Mouse (Mus musculus) adrenal gland, postnatal 10 days (tissue): ENCODE data around the gene 9030624G23Rik. TPM values are rescaled to one million over a fixed set of nuclear protein-coding genes. Genes with fewer than 3 reads are reported as not detected.
"Not testable (repeated sequence)": the region's sequence is repeated elsewhere in the genome, so short reads cannot be mapped to it uniquely, and the experiment has no call there.

Experiments used
- DNase-seq: peaks from one replicate; pipeline ENCODE4 v3.0.0; 2021; ENCODE audit warnings: mixed read lengths
- long read RNA-seq, 2 experiments: library from polyadenylated mRNA; stranded (forward); transcript quantifications; one replicate each; pipeline ENCODE4 v2.0.0; 2021
- total RNA-seq, 2 experiments: library from RNA; stranded (reverse); gene quantifications; 2 replicates each; pipeline ENCODE4 v1.2.3; 2021

9030624G23Rik gene
- total RNA-seq = 1 to 10 TPM; 1.1 to 2.2 TPM
- long read RNA-seq, experiment 1, partial matches to known transcripts = 0 of 1 reads
- long read RNA-seq, experiment 1, other reads (novel, unspliced or antisense) = 1 of 1 reads
- long read RNA-seq, experiment 2, partial matches to known transcripts = 1 of 2 reads
- long read RNA-seq, experiment 2, other reads (novel, unspliced or antisense) = 0 of 2 reads

DNA sequence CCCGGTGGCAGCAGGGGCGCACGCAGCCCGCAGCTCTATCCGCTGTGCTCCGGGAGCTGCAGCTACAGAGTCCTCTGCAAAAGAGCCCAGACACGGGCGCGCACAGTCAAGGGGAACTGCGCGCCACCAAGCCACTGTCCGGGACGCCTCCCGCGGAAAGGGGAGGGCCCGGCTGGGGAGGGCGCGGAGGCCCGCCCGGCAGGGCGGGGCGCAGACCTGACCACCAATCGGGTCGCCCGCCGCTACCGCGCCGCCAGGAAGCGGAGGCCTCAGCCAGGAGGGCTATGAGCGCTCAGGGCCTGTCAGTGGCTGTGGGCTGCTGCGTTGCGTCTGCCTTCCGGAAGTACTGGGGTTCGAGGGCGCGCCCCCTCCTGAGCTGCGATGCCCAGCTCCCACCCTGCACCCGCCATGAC lies at the start of gene 9030624G23Rik:
TSS of gene 9030624G23Rik (minus strand) at position 139 of the 413 bp plus-strand sequence.
- peak; percentile 77 for DNase-seq

DNA sequence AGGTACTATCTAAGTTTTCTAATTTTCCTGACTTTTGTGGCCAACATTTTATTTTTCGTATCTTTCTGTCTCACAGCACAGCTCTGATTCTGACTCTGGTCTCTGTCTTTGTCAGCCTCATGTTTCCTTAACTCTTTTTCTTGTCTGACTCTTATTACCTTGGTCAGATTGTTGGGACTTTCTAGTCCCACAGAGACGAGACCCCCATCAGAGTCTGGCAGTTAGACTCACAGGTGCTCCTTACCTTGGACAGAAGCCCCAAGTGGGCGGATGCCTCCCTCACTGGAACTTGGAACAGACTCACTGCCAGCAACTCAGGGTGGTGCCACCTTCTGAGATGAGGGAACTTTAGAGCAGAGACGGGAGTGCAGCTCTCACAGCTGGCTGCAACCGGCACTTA lies 13.9 kb downstream of the 9030624G23Rik start:
- DNase-seq = not testable (repeated sequence)
